Mouse (Mus musculus): ENCODE measurements around the gene Dlx1. TPM values are rescaled to one million over a fixed set of nuclear protein-coding genes. Genes with fewer than 3 reads are reported as not detected.

Gene Dlx1
- polyA plus RNA-seq, 1 experiment from 2014 or later = 3.2 TPM

DNA sequence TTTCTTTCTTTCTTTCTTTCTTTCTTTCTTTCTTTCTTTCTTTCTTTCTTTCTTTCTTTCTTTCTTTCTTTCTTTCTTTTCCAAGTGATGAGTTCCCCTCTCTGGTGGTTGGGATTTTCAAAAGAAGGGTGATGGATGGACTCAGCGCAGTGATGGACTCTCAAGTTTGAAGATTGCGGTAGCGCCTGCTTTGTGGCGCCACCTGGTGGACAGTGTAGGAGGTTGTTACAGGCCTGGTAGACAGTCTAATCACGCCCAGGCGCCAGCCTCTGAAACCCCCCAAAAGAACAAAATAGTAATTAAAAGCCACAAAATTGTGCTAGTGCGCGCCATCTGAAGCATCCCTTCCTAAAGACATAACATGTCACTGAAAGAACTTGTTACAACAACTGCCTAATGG is 19.9 kb downstream of the Dlx1 start:
- H3K9me3 ChIP-seq (ENCODE audit: control insufficient read depth, low read length) = no peaks in the 10 kb centered on the region
- H3K4me1 ChIP-seq (replicated peaks; ENCODE audit: control insufficient read depth, insufficient read depth) = 0 out of 2 replicates have a peak, but pooled peaks cover 3% of the 10 kb centered on the region
- H3K27ac ChIP-seq (replicated peaks) = no peak overlapping the region
- H3K36me3 ChIP-seq (ENCODE audit: control insufficient read depth, insufficient read depth, low read length) = no peaks in the 10 kb centered on the region
- H3K9ac ChIP-seq (ENCODE audit: low read length) = no peak overlapping the region
- ATAC-seq (ENCODE audit: low FRiP score, low TSS enrichment) (no peak), DNase-seq (ENCODE audit: low spot score) (peak; percentile 74)
- H3K4me3 ChIP-seq (ENCODE audit: low read depth, low read length) = no peak overlapping the region
- peak; percentile 85 for TF ChIP-seq CTCF (IDR thresholded peaks at IDR 0.05; ENCODE audit: low read depth)
- no peak for TF ChIP-seq EP300 (optimal IDR thresholded peaks at IDR 0.05)
- 9% methylated on average over 8 of the region's 8 CpGs for WGBS
- peaks cover 21% of the 10 kb centered on the region for H3K27me3 ChIP-seq (ENCODE audit: control insufficient read depth, insufficient read depth, low read length)
- H3K4me2 ChIP-seq (replicated peaks; ENCODE audit: low read depth) = no peak overlapping the region

DNA sequence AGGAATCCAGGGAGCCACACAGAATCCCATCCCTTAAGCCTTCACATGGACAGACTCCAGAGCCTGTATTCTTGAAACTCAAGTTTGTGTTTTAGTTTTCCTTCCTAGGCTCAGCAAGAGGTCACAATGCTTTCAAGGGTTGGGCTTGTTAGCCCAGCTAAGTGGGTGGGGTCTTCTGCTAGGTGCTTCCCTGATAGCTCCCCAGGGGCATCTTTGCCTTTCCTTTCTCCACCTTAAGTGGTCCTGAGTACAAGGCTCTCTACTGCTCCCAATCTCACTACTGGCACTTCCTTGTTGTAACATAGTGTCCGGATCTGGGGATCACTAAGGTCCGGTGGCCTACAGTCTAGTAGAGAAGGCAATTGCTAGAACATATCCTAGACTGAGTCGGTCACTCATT is 22.4 kb downstream of the Dlx1 start:
- no peak for TF ChIP-seq EP300 (optimal IDR thresholded peaks at IDR 0.05)
- TF ChIP-seq CTCF (IDR thresholded peaks at IDR 0.05; ENCODE audit: low read depth) = no peak
- Histone ChIP-seq H3K4me3 (ENCODE audit: low read depth, low read length) (no peak overlapping the region), H3K4me2 (replicated peaks; ENCODE audit: low read depth) (no peak overlapping the region), H3K4me1 (replicated peaks; ENCODE audit: control insufficient read depth, insufficient read depth) (0 out of 2 replicates have a peak, but pooled peaks cover 3% of the 10 kb centered on the region), H3K9ac (ENCODE audit: low read length) (no peak overlapping the region), H3K9me3 (ENCODE audit: control insufficient read depth, low read length) (no peaks in the 10 kb centered on the region), H3K27ac (replicated peaks) (no peak overlapping the region), H3K36me3 (ENCODE audit: control insufficient read depth, insufficient read depth, low read length) (no peaks in the 10 kb centered on the region), H3K27me3 (ENCODE audit: control insufficient read depth, insufficient read depth, low read length) (peaks cover 16% of the 10 kb centered on the region)
- no peak for DNase-seq (ENCODE audit: low spot score)
- ATAC-seq (ENCODE audit: low FRiP score, low TSS enrichment) = no peak
- 17% methylated on average over 3 of the region's 3 CpGs for WGBS

DNA sequence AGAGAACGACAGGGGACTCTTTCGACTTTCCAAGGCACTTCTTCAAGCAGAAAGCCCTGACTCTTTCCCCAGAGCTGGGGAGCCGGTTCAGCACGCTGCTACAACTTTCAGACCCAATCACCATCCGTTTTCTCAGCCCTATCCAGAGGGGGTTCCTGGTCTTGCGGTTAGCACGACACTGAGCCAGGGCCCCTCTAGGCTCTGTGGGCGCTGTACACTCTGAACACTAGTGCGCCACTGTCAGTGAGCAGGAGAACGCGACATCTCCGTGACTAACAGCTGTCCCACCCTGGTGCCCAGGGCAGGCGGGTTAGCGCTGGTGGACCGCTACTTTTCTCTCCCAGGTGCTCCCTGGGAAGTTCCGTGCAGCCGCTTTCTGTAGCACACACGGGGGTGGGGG is 23.8 kb downstream of the Dlx1 start:
- no peaks in the 10 kb centered on the region for H3K4me1 ChIP-seq (replicated peaks; ENCODE audit: control insufficient read depth, insufficient read depth)
- ATAC-seq (ENCODE audit: low FRiP score, low TSS enrichment) (no peak), DNase-seq (ENCODE audit: low spot score) (no peak)
- peaks cover 9% of the 10 kb centered on the region; the same call in 1 of the 2 replicates for H3K27me3 ChIP-seq (ENCODE audit: control insufficient read depth, insufficient read depth, low read length)
- no peaks in the 10 kb centered on the region for H3K9me3 ChIP-seq (ENCODE audit: control insufficient read depth, low read length)
- H3K27ac ChIP-seq (replicated peaks) = no peak overlapping the region
- no peak for TF ChIP-seq CTCF (IDR thresholded peaks at IDR 0.05; ENCODE audit: low read depth)
- TF ChIP-seq EP300 (optimal IDR thresholded peaks at IDR 0.05) = no peak
- no peaks in the 10 kb centered on the region for H3K36me3 ChIP-seq (ENCODE audit: control insufficient read depth, insufficient read depth, low read length)
- H3K4me3 ChIP-seq (ENCODE audit: low read depth, low read length) = no peak overlapping the region
- 1% methylated on average over 18 of the region's 18 CpGs for WGBS
- no peak overlapping the region for H3K4me2 ChIP-seq (replicated peaks; ENCODE audit: low read depth)
- H3K9ac ChIP-seq (ENCODE audit: low read length) = no peak overlapping the region

DNA sequence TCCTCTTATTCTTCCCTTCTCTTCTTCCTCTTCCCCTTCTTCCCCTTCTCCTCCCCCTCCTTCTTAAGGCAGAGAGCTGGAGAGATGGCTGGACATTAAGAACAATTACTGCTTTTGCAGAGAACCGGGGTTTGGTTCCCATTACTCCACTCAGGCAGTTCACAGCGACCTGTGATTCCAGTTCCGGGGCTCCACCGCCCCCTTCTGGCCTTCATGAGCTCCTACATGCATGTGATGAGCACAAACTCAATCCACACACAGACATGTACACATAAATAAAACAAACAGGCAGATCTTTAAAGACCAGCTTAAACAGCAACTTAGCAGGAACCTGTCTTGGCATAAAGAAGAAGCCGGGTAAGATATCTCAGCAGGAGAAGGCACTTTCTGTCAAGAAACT is 28.2 kb downstream of the Dlx1 start:
- Histone ChIP-seq H3K9ac (ENCODE audit: low read length) (no peak overlapping the region), H3K27ac (replicated peaks) (no peak overlapping the region), H3K9me3 (ENCODE audit: control insufficient read depth, low read length) (peaks cover 4% of the 10 kb centered on the region; the same call in 1 of the 2 replicates), H3K36me3 (ENCODE audit: control insufficient read depth, insufficient read depth, low read length) (no peaks in the 10 kb centered on the region), H3K4me3 (ENCODE audit: low read depth, low read length) (no peak overlapping the region), H3K4me1 (replicated peaks; ENCODE audit: control insufficient read depth, insufficient read depth) (no peaks in the 10 kb centered on the region), H3K4me2 (replicated peaks; ENCODE audit: low read depth) (no peak overlapping the region), H3K27me3 (ENCODE audit: control insufficient read depth, insufficient read depth, low read length) (no peaks in the 10 kb centered on the region)
- DNase-seq (ENCODE audit: low spot score) (no peak), ATAC-seq (ENCODE audit: low FRiP score, low TSS enrichment) (no peak)
- WGBS = 60% methylated on average over 5 of the region's 5 CpGs
- TF ChIP-seq CTCF (IDR thresholded peaks at IDR 0.05; ENCODE audit: low read depth) (0 out of 2 replicates have a peak, but pooled peaks have one; percentile 2), EP300 (optimal IDR thresholded peaks at IDR 0.05) (no peak)

DNA sequence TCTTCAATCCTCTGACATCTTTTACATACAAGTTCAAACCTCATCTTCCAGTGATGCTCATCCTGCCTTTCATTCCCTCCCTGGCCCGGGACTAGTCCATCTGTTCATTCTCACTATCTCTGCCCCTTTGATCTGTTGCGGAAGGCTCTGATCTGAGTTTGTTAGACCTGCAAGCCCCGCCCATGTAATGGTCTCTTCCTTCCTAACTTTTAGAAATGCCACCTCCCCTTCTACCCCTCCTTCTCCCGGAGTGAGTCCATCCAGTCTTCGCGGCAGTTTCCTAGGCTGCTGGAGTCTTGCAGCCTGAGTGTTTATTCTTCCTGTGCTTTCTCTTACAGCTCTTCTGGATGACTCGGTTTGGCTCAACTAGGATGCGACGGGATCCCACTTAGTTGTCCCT is 38.6 kb downstream of the Dlx1 start:
- H3K4me1 ChIP-seq (replicated peaks; ENCODE audit: control insufficient read depth, insufficient read depth) = no peaks in the 10 kb centered on the region
- no peaks in the 10 kb centered on the region for H3K36me3 ChIP-seq (ENCODE audit: control insufficient read depth, insufficient read depth, low read length)
- H3K9me3 ChIP-seq (ENCODE audit: control insufficient read depth, low read length) = no peaks in the 10 kb centered on the region
- H3K4me2 ChIP-seq (replicated peaks; ENCODE audit: low read depth) = no peak overlapping the region
- H3K27me3 ChIP-seq (ENCODE audit: control insufficient read depth, insufficient read depth, low read length) = no peaks in the 10 kb centered on the region
- DNase-seq (ENCODE audit: low spot score) = no peak
- no peak for TF ChIP-seq EP300 (optimal IDR thresholded peaks at IDR 0.05)
- no peak for ATAC-seq (ENCODE audit: low FRiP score, low TSS enrichment)
- 66% methylated on average over 9 of the region's 9 CpGs for WGBS
- H3K4me3 ChIP-seq (ENCODE audit: low read depth, low read length) = no peak overlapping the region
- H3K9ac ChIP-seq (ENCODE audit: low read length) = no peak overlapping the region
- H3K27ac ChIP-seq (replicated peaks) = no peak overlapping the region

DNA sequence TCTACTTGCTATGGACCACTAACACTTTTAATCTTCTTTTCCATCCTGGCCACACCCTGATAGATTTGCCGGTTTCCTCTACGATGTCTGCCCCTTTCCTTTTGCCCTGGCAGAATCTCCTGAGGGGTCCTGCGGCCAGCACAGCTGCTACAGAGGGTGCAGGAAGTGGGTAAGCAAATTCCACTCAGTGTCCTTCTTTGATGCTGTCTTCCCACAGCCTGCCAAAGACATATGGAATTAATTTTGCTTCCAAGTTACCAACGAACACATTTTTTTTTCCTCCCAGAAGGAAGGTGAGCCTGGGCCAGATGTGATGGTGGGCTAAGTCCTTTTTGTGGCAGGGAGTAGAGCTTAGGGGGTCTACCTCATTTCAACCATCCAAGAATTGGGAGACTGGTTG is 45.8 kb downstream of the Dlx1 start:
- ATAC-seq (ENCODE audit: low FRiP score, low TSS enrichment) = no peak

More for the DNA sequence above, 45.8 kb downstream of the Dlx1 start:
- Histone ChIP-seq H3K9ac (ENCODE audit: low read length) (no peak overlapping the region), H3K27me3 (ENCODE audit: control insufficient read depth, insufficient read depth, low read length) (no peaks in the 10 kb centered on the region), H3K27ac (replicated peaks) (no peak overlapping the region), H3K4me3 (ENCODE audit: low read depth, low read length) (no peak overlapping the region), H3K4me2 (replicated peaks; ENCODE audit: low read depth) (no peak overlapping the region), H3K4me1 (replicated peaks; ENCODE audit: control insufficient read depth, insufficient read depth) (no peaks in the 10 kb centered on the region), H3K36me3 (ENCODE audit: control insufficient read depth, insufficient read depth, low read length) (no peaks in the 10 kb centered on the region), H3K9me3 (ENCODE audit: control insufficient read depth, low read length) (no peaks in the 10 kb centered on the region)
- DNase-seq (ENCODE audit: low spot score) = no peak
- 52% methylated on average over 4 of the region's 4 CpGs for WGBS
- no peak for TF ChIP-seq EP300 (optimal IDR thresholded peaks at IDR 0.05)
- TF ChIP-seq CTCF (IDR thresholded peaks at IDR 0.05; ENCODE audit: low read depth) = no peak

Measured in stomach, postnatal 0 days (tissue).